Mouse (Mus musculus) thymus, adult 2 months (tissue): ENCODE measurements around the gene Cav3. TPM values are rescaled to one million over a fixed set of nuclear protein-coding genes. Genes with fewer than 3 reads are reported as not detected.

Experiments used
- DNase-seq: peaks from one replicate; pipeline ENCODE4 v3.0.0; 2021
- H3K27ac ChIP-seq: fragments of 200-500 bp; 2 replicates; pipeline ENCODE4 v1.5.1; 2012; ENCODE audit warnings: low read length, control low read depth; ENCODE audit not compliant: control insufficient read depth, insufficient read depth
- H3K27me3 ChIP-seq: fragments of 200-500 bp; 2 replicates; pipeline ENCODE4 v1.6.1; 2012; ENCODE audit warnings: mild to moderate bottlenecking, low read length, moderate library complexity, mixed read lengths; ENCODE audit not compliant: control insufficient read depth, insufficient read depth
- H3K36me3 ChIP-seq: fragments of 200-500 bp; 2 replicates; pipeline ENCODE4 v1.6.1; 2012; ENCODE audit warnings: mild to moderate bottlenecking, low read length, moderate library complexity; ENCODE audit not compliant: control insufficient read depth, insufficient read depth
- H3K4me1 ChIP-seq: fragments of 200-500 bp; replicated peaks from 2 replicates; pipeline ENCODE4 v1.6.1; 2012; ENCODE audit warnings: low read length; ENCODE audit not compliant: control insufficient read depth, insufficient read depth
- H3K4me3 ChIP-seq: fragments of 200-500 bp; 2 replicates; pipeline ENCODE4 v1.5.1; 2012; ENCODE audit warnings: mild to moderate bottlenecking, low read length, control low read depth, moderate library complexity; ENCODE audit not compliant: control insufficient read depth, insufficient read depth
- CTCF ChIP-seq: fragments of 200-500 bp; IDR thresholded peaks from 2 replicates; pipeline ENCODE4 v1.5.1; 2012; ENCODE audit warnings: mild to moderate bottlenecking, control low read depth, low read length, moderate library complexity, borderline replicate concordance; ENCODE audit not compliant: control insufficient read depth, poor library complexity, insufficient read depth; ENCODE audit errors: extremely low read depth
- POLR2A ChIP-seq: fragments of 200-500 bp; IDR thresholded peaks from 2 replicates; pipeline ENCODE4 v1.6.1; 2012; ENCODE audit warnings: mild to moderate bottlenecking, low read length, control low read depth, moderate library complexity; ENCODE audit not compliant: control insufficient read depth, poor library complexity, insufficient read depth; ENCODE audit errors: extremely low read depth
- WGBS: fragments of 180-500 bp; shearing (Covaris S2); methylation state at CpG from one replicate; pipeline ENCODE4 v1.1.7; 2018; 5-methylcytosine and 5-hydroxymethylcytosine counted together
- polyA plus RNA-seq: library from polyadenylated mRNA; depleted of rRNA; stranded (reverse); fragments of >200 nt; gene quantifications from 2 replicates; pipeline ENCODE4 v1.2.3, GENCODE M21; 2012

Cav3 gene
- polyA plus RNA-seq, 1 experiment, result 7.8 TPM

DNA sequence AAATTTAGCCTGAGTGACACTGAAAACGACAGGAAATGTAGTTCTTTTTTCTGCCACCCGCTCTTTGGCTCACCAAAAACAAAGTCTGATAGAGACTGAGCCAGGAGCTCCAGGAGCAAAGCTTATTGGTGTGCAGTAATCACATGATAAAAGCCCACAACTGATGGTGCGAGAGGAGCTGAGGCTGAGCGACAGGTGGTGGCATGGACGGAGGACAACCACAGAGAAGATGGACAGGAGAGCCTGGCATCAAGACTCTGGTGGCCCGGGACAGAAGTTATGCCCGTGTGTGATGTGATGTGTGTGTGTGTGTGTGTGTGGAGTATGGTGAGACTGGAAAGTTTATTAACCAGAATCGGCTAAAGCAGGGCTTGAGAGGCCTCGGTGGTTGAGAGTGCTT is 34.1 kb downstream of the Cav3 start:
- H3K4me1 ChIP-seq, result no peaks in the 10 kb centered on the region
- H3K4me3 ChIP-seq, result no peak overlapping the region
- no peak for TF ChIP-seq CTCF
- TF ChIP-seq POLR2A, result no peak
- 88% methylated on average over 9 of the region's 9 CpGs for WGBS
- H3K27me3 ChIP-seq, result peaks cover 12% of the 10 kb centered on the region; the same call in 1 of the 2 replicates
- H3K36me3 ChIP-seq, result no peaks in the 10 kb centered on the region
- H3K27ac ChIP-seq, result no peak overlapping the region
- no peak for DNase-seq

DNA sequence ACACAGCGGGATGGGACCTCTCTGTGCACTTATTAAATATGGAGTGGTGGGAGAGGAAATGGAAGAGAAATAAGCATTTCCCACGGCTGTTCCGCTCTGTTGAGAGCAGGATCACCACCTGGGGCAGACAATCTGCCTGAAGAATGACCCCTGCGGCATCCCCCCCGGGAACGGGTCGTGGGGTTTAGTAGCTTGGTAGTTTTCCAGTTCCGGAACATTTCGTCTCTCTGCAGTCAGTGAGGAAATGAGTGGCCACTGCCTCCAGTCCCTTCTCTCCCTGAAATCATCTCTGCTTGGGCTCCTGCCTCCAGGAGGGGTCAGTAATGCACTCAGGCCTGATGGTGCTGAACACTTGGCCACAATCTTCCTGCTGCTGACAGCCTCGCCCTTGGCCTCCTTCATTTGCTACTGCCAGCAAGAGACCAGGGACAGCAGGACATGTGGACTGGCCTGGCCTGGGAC is 35.3 kb downstream of the Cav3 start:
- DNase-seq, result no peak
- Histone ChIP-seq H3K27me3 (peaks cover 5% of the 10 kb centered on the region; the same call in 1 of the 2 replicates), H3K4me3 (no peak overlapping the region), H3K4me1 (no peaks in the 10 kb centered on the region), H3K27ac (no peak overlapping the region), H3K36me3 (no peaks in the 10 kb centered on the region)
- 90% methylated on average over 10 of the region's 10 CpGs for WGBS
- no peak for TF ChIP-seq POLR2A
- no peak for TF ChIP-seq CTCF

DNA sequence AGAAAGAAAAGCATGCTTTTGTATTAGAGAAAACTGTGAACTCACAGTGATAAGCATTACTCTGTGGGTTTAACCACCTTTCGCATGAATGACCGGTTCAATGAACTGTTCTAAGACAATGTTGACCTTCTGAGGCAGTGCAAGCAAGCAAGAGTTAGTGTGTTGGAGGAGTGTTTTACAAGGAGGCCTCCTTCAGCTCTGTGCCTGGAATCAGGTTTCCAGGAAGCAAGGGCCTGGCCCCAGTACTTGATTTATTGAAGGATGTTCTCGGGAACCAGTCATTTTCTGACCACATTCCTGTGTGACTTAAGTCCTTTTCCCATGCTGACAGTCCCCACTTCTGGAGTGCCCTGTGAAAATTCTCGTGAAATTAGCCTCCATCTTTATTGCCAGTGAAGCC is 35.9 kb downstream of the Cav3 start:
- Histone ChIP-seq H3K4me3 (no peak overlapping the region), H3K27me3 (no peaks in the 10 kb centered on the region; the same call in 1 of the 2 replicates), H3K36me3 (no peaks in the 10 kb centered on the region), H3K27ac (no peak overlapping the region), H3K4me1 (no peaks in the 10 kb centered on the region)
- DNase-seq, result no peak
- whole genome bisulfite sequencing, result 85% methylated on average over 4 of the region's 4 CpGs
- TF ChIP-seq POLR2A (no peak), CTCF (no peak)

DNA sequence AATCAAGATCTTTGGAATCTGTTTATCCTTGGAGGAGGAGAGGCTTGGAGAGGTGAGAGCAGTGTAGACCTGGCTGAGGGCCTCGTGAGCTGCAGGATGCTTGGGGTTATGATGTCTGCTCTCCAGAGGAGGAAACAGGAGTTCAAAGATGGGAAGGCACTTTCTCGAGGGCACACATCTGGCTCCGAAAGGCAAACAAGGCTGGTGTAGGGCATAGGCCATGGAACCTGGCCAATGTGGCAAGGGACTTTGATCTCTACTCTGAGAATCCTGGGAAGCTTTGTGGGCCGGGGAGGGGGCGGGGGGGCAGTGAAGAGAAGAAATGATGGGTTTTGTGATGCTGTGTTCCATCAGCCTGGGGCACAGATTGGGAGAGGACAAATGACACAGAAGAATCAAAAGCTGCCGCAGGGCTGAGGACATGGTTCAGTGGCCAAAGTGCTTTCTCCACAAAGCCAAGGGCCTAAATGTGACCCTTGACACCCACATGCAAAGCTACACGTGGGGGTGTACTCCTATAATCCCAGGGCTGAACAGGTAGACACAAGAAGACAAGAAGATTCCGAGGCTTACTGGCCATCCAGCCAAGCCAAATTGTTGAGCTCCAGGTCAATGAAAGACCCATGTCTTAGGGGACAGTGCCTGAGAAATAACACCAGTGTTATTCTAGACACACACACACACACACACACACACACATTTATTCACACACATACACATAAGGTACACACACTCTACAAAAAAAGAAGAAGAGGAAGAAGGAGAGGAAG is 37.2 kb downstream of the Cav3 start:
- H3K27me3 ChIP-seq, result no peaks in the 10 kb centered on the region
- 91% methylated on average over 8 of the region's 8 CpGs for WGBS
- H3K36me3 ChIP-seq, result no peaks in the 10 kb centered on the region
- no peak for DNase-seq
- H3K4me1 ChIP-seq, result no peaks in the 10 kb centered on the region
- TF ChIP-seq CTCF, result no peak
- no peak for TF ChIP-seq POLR2A
- no peak overlapping the region for H3K27ac ChIP-seq
- no peak overlapping the region for H3K4me3 ChIP-seq

DNA sequence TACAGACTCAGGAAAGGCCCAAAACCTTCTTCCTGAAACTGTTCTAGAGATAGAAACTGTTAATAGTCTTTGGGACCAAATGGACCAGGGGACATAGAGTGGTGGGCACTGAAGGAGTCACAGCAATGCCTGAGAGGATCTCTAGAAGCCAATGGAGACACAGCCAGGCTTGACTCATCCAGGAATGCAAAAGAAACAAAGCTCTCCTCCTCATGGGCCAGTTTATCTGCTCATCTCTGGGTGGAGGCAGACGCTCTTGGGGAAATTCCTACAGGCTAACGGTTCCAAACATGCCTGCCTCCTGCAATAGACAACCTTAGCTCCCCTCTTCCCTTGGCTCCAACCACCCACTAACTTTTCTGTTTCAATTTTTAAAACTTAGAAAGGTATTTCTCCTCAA is 38.2 kb downstream of the Cav3 start:
- Histone ChIP-seq H3K4me3 (no peak overlapping the region), H3K27ac (no peak overlapping the region), H3K4me1 (no peaks in the 10 kb centered on the region), H3K36me3 (no peaks in the 10 kb centered on the region), H3K27me3 (no peaks in the 10 kb centered on the region)
- WGBS, result 88% methylated on average over 2 of the region's 2 CpGs
- DNase-seq, result no peak
- TF ChIP-seq POLR2A, result no peak
- TF ChIP-seq CTCF, result no peak

DNA sequence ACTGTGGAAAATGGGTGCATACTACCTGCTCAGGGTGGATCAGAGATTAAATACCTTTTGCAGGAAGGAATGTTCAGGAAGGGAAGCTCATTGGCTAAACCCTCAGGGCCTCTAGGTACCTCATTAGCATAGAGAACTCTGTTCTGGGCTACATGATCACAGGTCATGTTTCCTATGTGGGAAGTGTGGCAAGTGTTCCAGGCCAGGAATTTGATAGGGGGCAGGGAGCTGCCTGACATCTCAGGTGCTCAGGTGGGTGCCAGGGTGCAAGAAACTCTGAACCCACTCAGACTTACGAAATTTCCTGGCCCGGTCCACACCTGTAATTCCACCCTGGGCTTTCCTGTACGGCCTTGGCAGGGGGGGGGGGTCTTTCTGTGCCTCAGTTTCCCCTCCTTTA is 39.4 kb downstream of the Cav3 start:
- WGBS, result 96% methylated on average over 3 of the region's 3 CpGs
- Histone ChIP-seq H3K4me1 (no peaks in the 10 kb centered on the region), H3K27me3 (no peaks in the 10 kb centered on the region), H3K36me3 (no peaks in the 10 kb centered on the region), H3K4me3 (no peak overlapping the region), H3K27ac (no peak overlapping the region)
- DNase-seq, result no peak
- TF ChIP-seq POLR2A (no peak), CTCF (no peak)
